Mouse (Mus musculus) embryonic facial prominence, embryonic 12.5 days (tissue): ENCODE measurements around the gene Prss29. TPM values are rescaled to one million over a fixed set of nuclear protein-coding genes. Genes with fewer than 3 reads are reported as not detected.

ENCODE experiments used
- ATAC-seq: fragments of 200-750 bp; cut with Nextera tagmentation; 2 replicates; pipeline ENCODE4 v1.8.0; 2017; ENCODE audit not compliant: insufficient number of reproducible peaks, insufficient read depth, low FRiP score, low TSS enrichment
- H3K27ac ChIP-seq: fragments of 300-500 bp; sonication (generic); 2 replicates; pipeline ENCODE4 v1.5.1; 2016; ENCODE audit warnings: mild to moderate bottlenecking
- H3K27me3 ChIP-seq: fragments of 300-500 bp; sonication (generic); 2 replicates; pipeline ENCODE4 v1.6.1; 2016; ENCODE audit warnings: mild to moderate bottlenecking, moderate library complexity
- H3K36me3 ChIP-seq: fragments of 300-500 bp; sonication (generic); 2 replicates; pipeline ENCODE4 v1.6.1; 2016; ENCODE audit warnings: mild to moderate bottlenecking
- H3K4me1 ChIP-seq: fragments of 300-500 bp; sonication (generic); 2 replicates; pipeline ENCODE4 v1.6.1; 2016
- H3K4me2 ChIP-seq: fragments of 300-500 bp; sonication (generic); replicated peaks from 2 replicates; pipeline ENCODE4 v1.6.1; 2016; ENCODE audit warnings: mild to moderate bottlenecking, moderate library complexity
- H3K4me3 ChIP-seq: fragments of 300-500 bp; sonication (generic); 2 replicates; pipeline ENCODE4 v1.5.1; 2016; ENCODE audit warnings: mild to moderate bottlenecking
- H3K9ac ChIP-seq: fragments of 300-500 bp; sonication (generic); 2 replicates; pipeline ENCODE4 v1.6.1; 2016; ENCODE audit warnings: mild to moderate bottlenecking, moderate library complexity
- H3K9me3 ChIP-seq: fragments of 300-500 bp; sonication (generic); 2 replicates; pipeline ENCODE4 v1.6.1; 2016; ENCODE audit warnings: mild to moderate bottlenecking, moderate library complexity
- WGBS: fragments of 180-500 bp; shearing (Covaris S2); methylation state at CpG from one replicate; pipeline ENCODE4 v1.1.7; 2016; 5-methylcytosine and 5-hydroxymethylcytosine counted together
- polyA plus RNA-seq: library from polyadenylated mRNA; unstranded; fragments of >200 nt; fragmentation: Nextera tagmentation; extraction: Ambion mirVana; gene quantifications from 2 replicates; pipeline ENCODE4 v1.2.1, GENCODE M21; 2016

Prss29 gene
- not detected in 2 replicates for polyA plus RNA-seq

DNA sequence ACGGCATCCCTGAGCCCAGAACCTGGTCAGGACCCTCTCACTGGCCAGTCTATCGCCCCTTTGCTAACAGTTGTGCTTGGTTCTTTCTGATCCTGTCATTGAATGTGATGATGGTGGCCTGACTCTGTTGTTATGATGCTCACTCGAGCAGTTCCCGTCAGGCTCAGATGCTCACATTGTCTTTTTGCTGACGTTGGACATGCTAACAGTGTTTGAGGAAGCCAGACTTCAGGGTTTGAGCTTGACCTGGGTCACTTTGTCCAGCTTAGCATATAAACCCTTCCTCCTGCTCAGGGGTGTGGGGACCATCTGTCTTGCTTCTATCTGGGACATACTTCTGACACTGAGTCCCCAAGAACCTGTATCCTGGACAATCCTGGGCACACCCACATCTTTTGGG, at the start of gene Prss29:
Gene Prss29, plus strand, starts transcription at position 301 of the 400 bp plus-strand sequence.
- H3K27ac ChIP-seq = no peak within 1 kb of the TSS
- no peak within 1 kb of the TSS for H3K9ac ChIP-seq
- no peak within 1 kb of the TSS for H3K4me3 ChIP-seq
- 81% methylated on average over 5 of the region's 5 CpGs for WGBS
- H3K4me2 ChIP-seq = no peak within 1 kb of the TSS
- ATAC-seq = no peak
- H3K27me3 ChIP-seq = no peaks in the 10 kb centered on the region
- H3K9me3 ChIP-seq = no peaks in the 10 kb centered on the region
- H3K36me3 ChIP-seq = no peaks in the 10 kb centered on the region
- H3K4me1 ChIP-seq = no peaks in the 10 kb centered on the region

DNA sequence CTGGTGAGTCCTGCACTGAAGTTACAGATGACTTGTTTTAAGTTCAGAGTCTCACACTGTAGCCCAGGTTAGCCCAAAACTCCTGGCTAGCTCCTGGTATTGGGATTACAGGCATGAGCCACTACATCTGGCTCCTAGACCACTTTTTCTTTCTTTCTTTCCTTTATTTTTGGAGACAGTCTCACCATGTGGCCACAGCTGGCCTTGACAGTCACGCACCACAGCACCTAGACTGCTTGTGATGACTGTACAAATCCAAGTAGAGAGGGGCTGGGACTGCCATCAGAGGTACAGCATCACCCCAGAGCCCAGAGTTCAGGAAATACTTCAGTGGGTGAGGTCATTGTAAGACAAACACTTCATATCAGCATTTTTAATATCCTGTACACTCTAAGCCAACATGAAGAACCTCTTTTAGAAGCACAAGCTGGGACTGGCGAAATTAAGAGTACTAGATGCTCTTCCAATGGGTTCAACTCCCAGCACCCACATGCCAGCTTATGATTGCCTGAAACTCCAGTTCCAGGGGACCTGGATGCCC, 47.6 kb upstream of the Prss29 start:
- WGBS = 86% methylated on average over 2 of the region's 2 CpGs
- Histone ChIP-seq H3K27ac (no peak overlapping the region), H3K4me1 (peaks cover 24% of the 10 kb centered on the region), H3K9ac (peak overlapping the region; percentile 100), H3K9me3 (no peaks in the 10 kb centered on the region), H3K36me3 (peaks cover 46% of the 10 kb centered on the region), H3K4me2 (peak overlapping the region; percentile 91), H3K4me3 (0 out of 2 replicates have a peak overlapping the region, but pooled peaks have one; percentile 1), H3K27me3 (no peaks in the 10 kb centered on the region)
- no peak for ATAC-seq

DNA sequence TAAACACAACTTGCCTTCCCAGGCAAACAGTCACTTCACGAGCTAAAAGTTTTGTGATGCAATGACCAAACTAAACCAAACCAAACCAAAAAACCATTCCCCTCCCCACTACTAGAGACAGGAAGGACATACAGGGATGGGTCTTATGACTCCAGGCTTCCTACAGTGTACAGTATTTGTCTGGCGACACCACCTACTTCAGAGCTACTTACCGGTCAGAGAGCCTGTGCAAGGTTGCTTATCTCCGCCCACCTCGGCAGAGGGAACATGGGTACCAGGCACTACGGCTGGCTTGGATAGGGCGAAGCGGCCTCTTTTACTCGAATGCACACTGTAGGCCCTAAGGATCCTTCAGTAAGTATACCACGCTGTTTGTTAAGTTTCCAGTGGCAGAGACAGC, 46.1 kb upstream of the Prss29 start:
- peaks cover 31% of the 10 kb centered on the region for H3K36me3 ChIP-seq
- WGBS = 1% methylated on average over 10 of the region's 10 CpGs
- no peaks in the 10 kb centered on the region for H3K9me3 ChIP-seq
- H3K27me3 ChIP-seq = no peaks in the 10 kb centered on the region
- H3K4me3 ChIP-seq = peak overlapping the region; percentile 94
- peak overlapping the region; percentile 100 for H3K9ac ChIP-seq
- peaks cover 24% of the 10 kb centered on the region for H3K4me1 ChIP-seq
- H3K4me2 ChIP-seq = peak overlapping the region; percentile 91
- no peak for ATAC-seq
- peak overlapping the region; percentile 98; the same call in 1 of the 2 replicates for H3K27ac ChIP-seq

DNA sequence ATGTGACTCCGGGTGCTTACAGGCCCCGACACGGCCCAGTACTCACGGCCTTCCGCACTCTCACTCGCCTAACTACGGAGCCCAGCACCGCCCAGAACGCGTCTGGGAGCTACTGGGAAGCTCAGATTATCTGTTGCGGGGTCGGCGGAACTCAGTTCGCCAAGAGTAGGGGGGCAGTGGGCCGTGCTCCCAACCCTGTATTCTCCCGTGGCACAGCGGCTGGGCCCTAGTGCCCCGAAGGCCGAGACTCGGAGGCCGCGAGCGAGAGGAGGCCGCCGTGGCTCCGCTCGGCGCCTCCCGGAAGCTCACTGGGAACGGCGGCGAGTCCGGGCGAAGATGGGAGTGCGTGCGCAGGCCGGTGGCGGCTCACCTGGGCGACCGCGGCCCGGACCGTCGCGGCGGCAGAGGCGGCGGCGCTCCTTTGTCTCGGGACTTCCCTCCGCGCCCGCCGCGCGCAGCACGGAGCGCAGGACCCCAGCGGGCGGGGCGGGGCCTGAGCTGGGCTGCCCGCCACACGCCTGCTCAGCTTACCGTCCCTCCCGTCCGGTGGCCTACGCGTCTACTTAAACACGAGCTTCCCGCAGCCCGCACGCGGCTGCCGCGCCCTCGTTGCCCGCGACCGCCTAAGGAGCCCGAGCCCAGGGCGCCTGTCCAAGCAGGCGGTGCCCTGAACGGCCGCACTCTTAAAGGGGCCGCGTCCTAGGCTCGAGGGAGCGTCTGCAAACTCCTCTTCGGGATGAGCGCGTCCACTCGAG, 45.3 kb upstream of the Prss29 start:
- Histone ChIP-seq H3K9me3 (no peaks in the 10 kb centered on the region), H3K4me2 (peak overlapping the region; percentile 91), H3K4me1 (peaks cover 24% of the 10 kb centered on the region), H3K27me3 (no peaks in the 10 kb centered on the region), H3K27ac (peak overlapping the region; percentile 98), H3K36me3 (peaks cover 23% of the 10 kb centered on the region), H3K9ac (peak overlapping the region; percentile 100), H3K4me3 (peak overlapping the region; percentile 94)
- peak; percentile 88 for ATAC-seq
- WGBS = under 1% methylated on average over 86 of the region's 92 CpGs

DNA sequence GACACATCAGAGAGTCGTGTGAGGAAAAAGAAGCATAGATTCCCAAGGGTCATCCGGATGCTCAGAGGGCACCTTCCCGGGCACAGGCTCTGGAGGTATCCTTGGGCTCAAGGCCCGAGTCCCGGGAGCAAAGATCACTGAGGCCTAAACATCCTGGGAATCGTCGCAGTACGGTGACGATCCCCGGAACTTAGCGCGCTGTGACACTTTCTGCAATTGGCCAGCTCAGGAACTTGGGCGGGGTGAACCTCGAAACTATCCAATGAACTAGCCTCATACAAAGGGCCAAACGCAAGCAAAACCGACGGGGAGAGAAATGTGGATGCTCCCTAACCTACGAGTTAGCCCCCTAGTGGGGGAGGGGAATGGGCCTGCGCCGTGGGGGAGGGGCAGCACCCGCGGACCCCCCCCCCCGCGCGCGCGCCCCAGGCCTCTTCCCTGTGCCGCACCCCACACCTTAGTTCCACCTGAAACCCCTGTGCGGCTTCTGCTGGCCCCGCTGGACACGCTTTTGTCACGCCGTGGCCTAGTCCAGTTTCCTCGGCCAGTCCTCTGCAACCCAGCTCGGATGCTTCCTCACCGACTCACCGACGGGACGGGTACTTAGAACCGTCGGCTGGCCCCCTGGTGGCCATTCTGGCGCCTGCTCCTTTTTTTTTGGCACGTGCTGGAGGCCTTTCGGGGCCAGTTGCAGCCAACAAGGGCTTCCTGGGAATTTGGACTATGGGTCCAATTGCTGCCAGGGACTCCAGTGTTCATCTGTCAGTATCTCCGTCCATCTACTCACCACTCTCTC, 44.5 kb upstream of the Prss29 start:
- H3K4me2 ChIP-seq = peak overlapping the region; percentile 42
- H3K4me1 ChIP-seq = peaks cover 24% of the 10 kb centered on the region
- H3K27me3 ChIP-seq = no peaks in the 10 kb centered on the region
- H3K9ac ChIP-seq = peak overlapping the region; percentile 100
- WGBS = 1% methylated on average over 45 of the region's 45 CpGs
- H3K36me3 ChIP-seq = peaks cover 15% of the 10 kb centered on the region
- peak overlapping the region; percentile 94 for H3K4me3 ChIP-seq
- H3K9me3 ChIP-seq = no peaks in the 10 kb centered on the region
- peak overlapping the region; percentile 98 for H3K27ac ChIP-seq
- peak; percentile 80 for ATAC-seq

DNA sequence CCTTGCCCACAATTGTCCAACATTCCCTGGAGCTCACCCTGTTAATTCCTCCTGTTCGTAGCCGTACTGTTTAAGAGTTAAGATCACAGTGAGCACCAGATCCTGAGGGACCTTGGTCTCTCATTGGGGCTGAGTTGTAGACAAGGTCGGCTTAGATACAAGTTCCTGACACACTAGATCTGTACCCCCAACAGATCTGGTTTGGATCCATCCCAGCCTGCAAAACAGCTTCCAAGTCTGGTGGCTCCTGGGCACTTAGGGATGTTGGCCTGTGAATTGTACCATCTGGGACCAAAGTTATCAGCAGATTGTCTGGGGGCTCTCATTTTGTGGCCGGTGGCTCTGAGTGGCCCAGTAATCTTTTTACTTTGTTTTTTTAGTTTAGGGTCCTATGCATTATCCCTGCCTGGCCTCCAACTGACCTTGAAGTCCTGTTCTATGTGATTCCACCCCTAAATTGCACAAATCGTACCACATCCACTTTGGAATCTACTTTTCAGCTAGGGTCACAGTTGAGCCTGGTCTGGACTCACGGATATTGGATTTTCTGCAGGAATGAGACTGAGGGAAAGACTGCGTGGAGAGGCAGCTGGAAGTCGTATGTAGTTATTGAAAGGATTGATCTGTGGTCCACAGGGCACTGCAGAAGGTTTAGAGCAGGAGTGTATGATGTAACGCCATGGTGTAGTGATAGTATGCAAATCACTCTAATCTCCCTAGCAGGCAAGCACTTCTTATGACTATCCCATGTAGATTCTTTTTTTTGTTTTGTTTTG, 43.7 kb upstream of the Prss29 start, which contains the start of gene Ube2i:
Gene Ube2i, minus strand, starts transcription at position 52 of the 776 bp plus-strand sequence.
- peak within 1 kb of the TSS; percentile 42 for H3K4me2 ChIP-seq
- H3K36me3 ChIP-seq = peaks cover 7% of the 10 kb centered on the region
- peak within 1 kb of the TSS; percentile 100 for H3K9ac ChIP-seq
- H3K4me3 ChIP-seq = peak within 1 kb of the TSS; percentile 94
- H3K9me3 ChIP-seq = no peaks in the 10 kb centered on the region
- peaks cover 24% of the 10 kb centered on the region for H3K4me1 ChIP-seq
- WGBS = 78% methylated on average over 9 of the region's 9 CpGs
- peak within 1 kb of the TSS; percentile 98 for H3K27ac ChIP-seq
- H3K27me3 ChIP-seq = no peaks in the 10 kb centered on the region
- ATAC-seq = no peak

DNA sequence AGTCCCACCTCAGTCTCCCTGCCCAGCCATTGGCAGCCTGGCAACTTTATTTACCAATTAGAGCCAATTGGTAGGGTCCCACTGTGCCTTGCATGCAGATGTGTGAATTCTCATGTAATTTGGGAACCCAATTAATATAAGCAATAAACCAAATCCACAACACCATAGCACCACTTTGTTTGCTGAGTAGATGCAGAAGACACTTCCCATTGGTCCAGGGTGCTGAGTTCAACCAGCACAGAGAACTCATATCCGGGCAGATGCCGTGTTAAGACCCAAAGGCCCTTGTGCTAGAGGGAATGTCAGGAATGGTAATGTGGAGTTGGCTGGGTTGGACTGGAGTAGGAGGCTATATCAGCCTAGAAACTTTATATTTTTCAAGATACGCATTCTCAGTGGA, 42.6 kb upstream of the Prss29 start:
- H3K9me3 ChIP-seq = no peaks in the 10 kb centered on the region
- H3K27ac ChIP-seq = no peak overlapping the region
- no peak overlapping the region for H3K9ac ChIP-seq
- H3K27me3 ChIP-seq = no peaks in the 10 kb centered on the region
- WGBS = 94% methylated on average over 3 of the region's 3 CpGs
- H3K4me2 ChIP-seq = no peak overlapping the region
- H3K4me1 ChIP-seq = peaks cover 18% of the 10 kb centered on the region
- ATAC-seq = no peak
- peaks cover 2% of the 10 kb centered on the region; the same call in 1 of the 2 replicates for H3K36me3 ChIP-seq
- H3K4me3 ChIP-seq = no peak overlapping the region

DNA sequence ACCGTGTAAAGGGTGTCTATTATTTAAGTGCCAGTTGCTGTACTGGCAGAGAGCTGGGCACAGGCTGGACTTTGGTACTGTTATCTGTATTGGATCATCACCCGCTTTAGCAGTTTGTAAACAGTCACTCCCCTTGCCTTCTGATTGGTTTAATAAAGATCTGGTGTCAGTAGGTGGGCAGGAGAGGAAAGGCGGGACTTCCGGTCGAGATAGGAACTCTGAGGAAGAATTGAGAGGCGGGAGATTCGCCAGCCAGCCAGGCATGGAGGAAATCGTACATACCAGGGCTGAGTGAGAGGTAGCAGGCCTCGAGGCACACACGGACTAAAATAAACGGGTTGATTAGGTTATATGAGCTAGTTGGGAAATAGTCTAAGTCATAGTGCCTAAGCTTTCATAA, 36.3 kb upstream of the Prss29 start:
- ATAC-seq = no peak
- WGBS = 47% methylated on average over 11 of the region's 11 CpGs

DNA sequence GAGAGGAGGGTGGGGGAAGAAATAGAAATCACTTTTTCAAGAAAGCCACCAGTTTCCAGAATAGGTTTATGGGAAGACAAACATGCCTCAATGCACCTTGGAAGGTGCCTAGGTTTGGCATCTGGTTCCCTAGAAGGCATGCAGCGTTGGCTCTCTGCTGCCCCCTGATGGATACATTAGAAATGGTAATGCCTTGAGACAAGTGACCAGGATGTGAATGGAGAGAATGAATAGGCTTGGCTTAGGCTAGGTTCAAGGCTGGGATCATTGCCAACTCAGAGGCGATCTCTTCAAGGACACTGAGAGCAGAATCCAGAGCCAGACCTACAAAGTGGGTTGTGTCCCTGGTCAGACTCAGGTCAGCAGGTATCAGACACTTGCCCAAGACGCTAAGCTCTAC, 33.4 kb upstream of the Prss29 start:
- H3K4me3 ChIP-seq = no peak overlapping the region
- H3K27me3 ChIP-seq = no peaks in the 10 kb centered on the region
- no peak overlapping the region for H3K27ac ChIP-seq
- WGBS = 24% methylated on average over 3 of the region's 3 CpGs
- no peak overlapping the region for H3K9ac ChIP-seq
- H3K36me3 ChIP-seq = no peaks in the 10 kb centered on the region
- H3K4me1 ChIP-seq = no peaks in the 10 kb centered on the region
- no peaks in the 10 kb centered on the region for H3K9me3 ChIP-seq
- no peak overlapping the region for H3K4me2 ChIP-seq
- no peak for ATAC-seq

More for the DNA sequence above, 36.3 kb upstream of the Prss29 start:
- no peak overlapping the region for H3K4me3 ChIP-seq
- no peak overlapping the region for H3K4me2 ChIP-seq
- H3K4me1 ChIP-seq = no peaks in the 10 kb centered on the region
- H3K9me3 ChIP-seq = no peaks in the 10 kb centered on the region
- no peaks in the 10 kb centered on the region for H3K27me3 ChIP-seq
- no peaks in the 10 kb centered on the region for H3K36me3 ChIP-seq
- H3K27ac ChIP-seq = no peak overlapping the region
- no peak overlapping the region for H3K9ac ChIP-seq

DNA sequence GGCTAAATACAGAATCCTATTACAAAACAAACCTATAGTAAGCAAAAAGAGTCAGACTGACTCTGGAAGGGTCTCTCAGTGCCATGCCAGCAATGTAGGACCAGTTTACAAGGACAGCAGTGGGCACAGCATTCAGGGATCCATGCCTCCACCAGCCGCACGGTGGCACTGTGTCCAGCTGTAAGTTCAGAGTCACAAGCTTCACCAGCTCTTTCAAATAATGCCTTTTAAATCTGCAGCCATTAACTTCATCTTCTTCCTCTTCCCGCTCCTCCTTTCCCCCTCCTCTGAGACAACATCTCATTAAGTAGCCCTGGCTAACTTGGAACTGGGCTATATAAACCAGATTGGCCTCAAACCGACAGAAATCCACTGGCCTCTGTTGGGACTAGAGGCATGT, 29.6 kb upstream of the Prss29 start:
- no peaks in the 10 kb centered on the region for H3K9me3 ChIP-seq
- no peak for ATAC-seq
- no peaks in the 10 kb centered on the region for H3K36me3 ChIP-seq
- H3K27ac ChIP-seq = no peak overlapping the region
- no peak overlapping the region for H3K9ac ChIP-seq
- no peak overlapping the region for H3K4me3 ChIP-seq
- no peak overlapping the region for H3K4me2 ChIP-seq
- no peaks in the 10 kb centered on the region for H3K27me3 ChIP-seq
- no peaks in the 10 kb centered on the region for H3K4me1 ChIP-seq
- 22% methylated on average over 4 of the region's 4 CpGs for WGBS

DNA sequence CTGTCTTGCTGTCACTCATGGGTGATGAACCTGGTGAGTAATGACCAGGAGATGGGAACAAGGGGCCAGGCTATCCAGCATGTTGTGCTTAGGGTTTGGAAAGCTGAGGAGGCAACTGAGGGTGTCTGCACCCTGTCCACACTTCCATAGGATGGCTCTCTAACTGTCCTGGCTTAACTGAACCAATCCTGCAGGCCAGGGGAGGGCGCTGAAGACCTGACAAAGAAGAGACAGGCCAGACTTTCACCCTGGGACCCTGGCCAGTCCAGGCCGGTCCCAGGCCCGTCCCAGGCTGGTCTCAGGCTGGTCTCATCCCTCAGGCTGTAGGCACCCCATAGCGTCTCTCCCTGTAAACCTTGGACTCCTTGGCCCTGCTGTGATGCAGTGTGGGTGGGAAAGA, 28.0 kb upstream of the Prss29 start:
- Histone ChIP-seq H3K4me3 (no peak overlapping the region), H3K4me2 (no peak overlapping the region), H3K27me3 (no peaks in the 10 kb centered on the region), H3K9ac (no peak overlapping the region), H3K36me3 (no peaks in the 10 kb centered on the region), H3K9me3 (no peaks in the 10 kb centered on the region), H3K4me1 (no peaks in the 10 kb centered on the region), H3K27ac (no peak overlapping the region)
- 27% methylated on average over 4 of the region's 4 CpGs for WGBS
- no peak for ATAC-seq
